Mouse (Mus musculus) thymus, postnatal 0 days (tissue): ENCODE data around the gene Cacna1g. TPM values are rescaled to one million over a fixed set of nuclear protein-coding genes. Genes with fewer than 3 reads are reported as not detected.

Experiments
- DNase-seq: peaks from one replicate; pipeline ENCODE4 v3.0.0-alpha.2; 2015; ENCODE audit warnings: low spot score
- polyA plus RNA-seq: library from polyadenylated mRNA; unstranded; fragments of >200 nt; fragmentation: Nextera tagmentation; extraction: Ambion mirVana; gene quantifications from 2 replicates; pipeline ENCODE4 v1.2.1, GENCODE M21; 2015

Gene Cacna1g
- polyA plus RNA-seq, 1 experiment from 2014 or later = 0.21 TPM

DNA sequence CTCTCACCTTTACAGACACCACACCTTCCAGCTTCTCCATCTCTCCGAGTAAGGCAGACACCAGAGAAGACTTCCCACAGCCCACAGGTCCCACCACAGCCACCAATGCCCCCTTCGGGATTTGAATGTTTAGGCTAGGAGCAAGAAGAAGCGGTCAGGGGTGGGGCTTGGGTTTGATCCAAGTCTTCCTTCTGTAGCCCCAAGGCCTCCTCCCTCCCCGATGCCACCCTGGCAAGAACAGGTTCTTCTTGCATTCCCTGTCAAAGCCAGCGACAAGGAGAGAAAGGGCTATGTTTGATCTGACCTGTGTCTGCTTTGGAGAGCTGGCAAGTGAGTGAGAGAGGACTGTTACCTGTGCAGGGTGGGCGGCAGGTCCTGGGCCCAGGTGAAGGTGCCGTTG is 110.3 kb downstream of the Cacna1g start:
- no peak for DNase-seq

DNA sequence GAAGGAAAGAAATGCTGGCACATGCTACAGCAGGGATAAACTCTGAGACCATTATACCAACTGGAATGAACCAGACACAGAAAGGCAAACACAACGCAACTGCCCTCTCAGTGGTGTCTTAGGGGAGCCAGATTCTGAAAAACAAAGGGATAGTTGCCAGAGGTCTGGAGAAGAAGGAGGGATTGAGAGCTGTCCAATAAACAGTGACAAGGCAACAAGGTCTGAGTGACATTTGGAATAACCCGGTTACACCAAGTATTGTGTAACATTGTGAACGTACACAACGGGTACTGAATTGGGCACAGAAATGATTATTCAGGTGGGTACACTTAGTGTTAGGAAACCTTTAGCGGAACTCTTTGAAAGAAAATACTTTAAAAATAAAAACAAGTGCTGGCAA is 111.9 kb downstream of the Cacna1g start:
- no peak for DNase-seq

DNA sequence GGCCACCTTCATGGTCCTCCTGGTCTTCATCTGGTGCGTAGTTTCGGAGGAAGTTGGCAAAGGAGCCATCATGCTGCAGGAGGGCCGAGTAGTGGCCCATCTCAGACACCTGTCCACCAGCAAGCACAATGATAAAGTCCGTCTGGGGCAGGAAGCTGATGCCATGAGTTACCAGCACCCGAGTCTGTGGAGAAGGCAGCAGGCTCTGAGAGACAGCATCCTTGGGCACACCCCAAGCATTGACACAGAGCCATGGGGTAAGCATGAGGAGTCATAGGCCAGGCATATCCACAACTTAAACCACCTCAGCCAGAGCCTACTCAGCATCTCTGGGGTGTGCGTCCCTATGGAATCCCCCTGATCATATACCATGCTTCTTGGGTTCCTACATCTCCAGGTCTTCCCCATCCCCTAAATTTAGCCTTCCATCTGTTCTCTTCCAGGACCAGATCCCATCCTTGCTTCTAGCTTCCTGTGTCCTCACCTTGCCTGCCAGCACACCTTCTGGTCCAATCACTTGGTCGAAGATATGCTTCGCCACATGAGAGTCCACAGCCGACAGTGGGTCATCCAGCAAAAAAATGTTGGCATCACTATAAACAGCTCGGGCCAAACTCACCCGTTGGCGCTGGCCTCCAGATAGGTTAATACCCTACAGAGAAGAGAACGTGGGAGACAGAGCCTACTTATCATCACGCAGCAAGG is 112.7 kb downstream of the Cacna1g start:
- DNase-seq = no peak

DNA sequence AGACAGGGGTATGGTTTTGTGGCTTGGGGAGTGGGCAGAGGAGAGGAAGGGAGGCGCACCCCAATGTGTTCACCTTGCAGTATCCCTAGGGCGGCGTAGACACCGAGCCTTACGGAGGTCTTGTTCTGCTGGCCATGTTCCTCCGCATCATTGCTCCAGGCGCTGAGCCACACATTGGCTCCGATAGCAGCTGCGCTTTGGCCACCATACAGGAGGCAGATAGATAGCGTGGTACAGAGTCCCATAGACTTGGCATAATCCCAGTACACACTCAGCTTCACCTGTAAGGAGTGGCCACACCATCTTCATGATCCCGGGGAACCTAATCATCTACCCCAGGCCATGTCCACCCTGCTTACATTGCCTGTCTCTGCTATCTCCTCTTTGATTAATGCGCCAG is 114.8 kb downstream of the Cacna1g start:
- DNase-seq = no peak

Other genes with a start within 250 kb of the Cacna1g start
- gene Wfikkn2, start 228.2 kb downstream of the Cacna1g start, polyA plus RNA-seq = 17.5 and 19.5 TPM in 2 replicates
- gene Gm21885, start 192.3 kb downstream of the Cacna1g start, polyA plus RNA-seq = not detected in 2 replicates
- 124 and 132 TPM in 2 replicates for gene Luc7l3, start 152.2 kb downstream of the Cacna1g start, polyA plus RNA-seq
- gene Ankrd40, start 146.2 kb downstream of the Cacna1g start, polyA plus RNA-seq = 16.2 and 20.0 TPM in 2 replicates
- gene Abcc3, start 81.2 kb downstream of the Cacna1g start, polyA plus RNA-seq = 2.6 and 2.8 TPM in 2 replicates
- gene Spata20, start 12.0 kb upstream of the Cacna1g start, polyA plus RNA-seq = 0.09 TPM in 1 of 2 replicates, not detected in the other
- 0.78 and 0.91 TPM in 2 replicates for gene Epn3, start 25.8 kb upstream of the Cacna1g start, polyA plus RNA-seq
- gene Mycbpap, start 47.5 kb upstream of the Cacna1g start, polyA plus RNA-seq = 0.14 and 0.17 TPM in 2 replicates
- gene Rsad1, start 75.1 kb upstream of the Cacna1g start, polyA plus RNA-seq = 2.4 and 3.2 TPM in 2 replicates
- gene Chad, start 90.8 kb upstream of the Cacna1g start, polyA plus RNA-seq = 0.94 and 1.3 TPM in 2 replicates
- gene Acsf2, start 127.7 kb upstream of the Cacna1g start, polyA plus RNA-seq = 2.7 and 3.0 TPM in 2 replicates
- 114 and 118 TPM in 2 replicates for gene Lrrc59, start 155.6 kb upstream of the Cacna1g start, polyA plus RNA-seq
- gene Mrpl27, start 179.6 kb upstream of the Cacna1g start, polyA plus RNA-seq = 109 and 134 TPM in 2 replicates
- gene Eme1, start 179.8 kb upstream of the Cacna1g start, polyA plus RNA-seq = 16.2 and 16.8 TPM in 2 replicates
- gene Xylt2, start 203.3 kb upstream of the Cacna1g start, polyA plus RNA-seq = 13.0 and 15.4 TPM in 2 replicates
- gene Gm11541, start 230.3 kb upstream of the Cacna1g start, polyA plus RNA-seq = 0.08 and 0.13 TPM in 2 replicates